ENCODE assay signal across 17 mouse cellular contexts in the genomic region with DNA sequence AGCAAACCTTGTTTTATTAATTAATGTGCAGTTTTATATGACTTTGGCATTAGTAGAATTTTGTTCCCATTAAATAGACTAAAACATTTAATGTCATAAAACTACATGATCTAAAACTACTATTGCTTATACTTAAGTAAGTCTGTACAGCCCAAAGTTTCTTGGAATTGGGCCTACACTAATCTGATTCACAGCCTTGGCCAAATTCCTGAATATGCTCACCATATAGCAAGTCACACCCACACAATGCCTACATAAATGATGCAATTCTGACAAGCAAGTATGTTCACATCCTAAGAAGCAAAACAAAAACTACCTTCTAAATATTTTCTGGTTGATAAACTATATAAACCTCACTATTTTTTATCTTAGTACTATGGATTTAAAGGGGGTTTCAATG.
"Had no signal": no experiment of that assay in that cellular context is flagged by ENCODE, and none has a peak within 500 bp of the region (broad histone marks: within the 10 kb centered on the region; RNA-seq: fewer than 3 reads in every experiment).

No protein-coding gene starts in this region.

- H3K27me3 ChIP-seq: midbrain, embryonic 12.5 days; neural tube, embryonic 13.5 days; neural tube, embryonic 15.5 days had no signal

- H3K4me2 ChIP-seq: lung, embryonic 14.5 days; midbrain, embryonic 12.5 days; neural tube, embryonic 13.5 days; neural tube, embryonic 15.5 days had no signal

- H3K36me3 ChIP-seq: midbrain, embryonic 10.5 days; midbrain, embryonic 12.5 days; neural tube, embryonic 13.5 days; neural tube, embryonic 15.5 days had no signal

- ATAC-seq: midbrain, embryonic 16.5 days had no signal

- H3K9ac ChIP-seq: lung, embryonic 14.5 days; midbrain, embryonic 12.5 days; neural tube, embryonic 13.5 days; neural tube, embryonic 15.5 days had no signal

- H3K9me3 ChIP-seq: midbrain, embryonic 10.5 days; midbrain, embryonic 12.5 days; neural tube, embryonic 13.5 days; neural tube, embryonic 15.5 days had no signal

- H3K4me3 ChIP-seq: midbrain, embryonic 10.5 days; midbrain, embryonic 12.5 days; myocyte; neural tube, embryonic 13.5 days; neural tube, embryonic 15.5 days had no signal

- DNase-seq: lung, adult 18-20 months; lung, embryonic 14.5 days; lung, postnatal 10 days; lung, postnatal 4 days; midbrain, embryonic 14.5 days; right cerebral cortex, postnatal 25 days; right cerebral cortex, postnatal 4 days; spleen, adult 18-20 months; thymus, adult 2 months; thymus, postnatal 25 days; thymus, postnatal 4 days had no signal

- H3K27ac ChIP-seq: midbrain, embryonic 10.5 days; midbrain, embryonic 12.5 days; neural tube, embryonic 13.5 days; neural tube, embryonic 15.5 days had no signal

- H3K4me1 ChIP-seq: midbrain, embryonic 10.5 days; midbrain, embryonic 12.5 days; neural tube, embryonic 13.5 days; neural tube, embryonic 15.5 days had no signal
